Mouse (Mus musculus) testis, postnatal 10 days (tissue): ENCODE results near the gene Oas1g.
A peak's percentile ranks its signal among the peaks of the same experiment; 100 is the strongest.
"Not testable (repeated sequence)": the region's sequence is repeated elsewhere in the genome, so short reads cannot be mapped to it uniquely, and the experiment has no call there.

ENCODE experiments used
- DNase-seq: peaks from one replicate; pipeline ENCODE4 v3.0.0; 2021; ENCODE audit warnings: low spot score

The Oas1g gene

DNA sequence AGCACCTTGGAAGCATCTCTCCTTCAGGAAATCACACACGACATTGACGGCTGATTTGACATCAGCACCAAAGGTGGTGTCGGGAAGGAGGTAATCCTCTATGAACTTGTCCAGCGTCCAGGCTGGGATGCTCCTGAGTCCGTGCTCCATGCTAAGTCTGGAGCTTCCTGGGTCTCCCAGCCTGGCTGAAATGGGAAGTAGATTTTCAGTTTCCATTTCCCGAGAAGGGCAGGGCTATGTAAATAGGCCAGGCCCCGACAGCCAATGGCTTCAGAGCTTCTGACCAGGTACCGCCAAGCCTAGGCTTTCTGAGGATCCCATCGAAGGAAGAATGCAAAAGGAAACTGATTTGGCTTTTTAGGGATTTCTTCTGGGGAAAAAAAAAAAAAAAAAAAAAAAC lies at the start of gene Oas1g:
TSS of gene Oas1g (minus strand) at position 201 of the 400 bp plus-strand sequence.
- DNase-seq = not testable (repeated sequence)

DNA sequence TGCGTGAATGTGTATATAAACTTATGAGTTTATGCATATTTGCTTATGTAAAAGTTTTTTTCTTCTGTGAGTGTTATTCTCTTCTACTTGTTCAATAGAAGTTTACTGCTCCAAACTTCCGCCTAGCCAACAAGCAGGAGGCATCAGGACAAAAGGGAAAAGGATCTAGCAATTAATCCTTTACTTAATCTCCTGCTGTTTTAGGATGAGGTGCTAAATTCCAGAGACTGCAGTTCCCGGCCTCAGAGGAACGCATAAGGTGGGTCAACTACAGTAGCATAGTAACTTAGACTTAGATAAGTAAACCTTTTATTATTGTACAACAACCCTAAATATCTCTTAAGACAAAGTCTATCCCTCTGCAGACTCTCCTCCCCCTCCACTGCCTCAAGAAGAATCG lies 46.6 kb upstream of the Oas1g start:
- no peak for DNase-seq

DNA sequence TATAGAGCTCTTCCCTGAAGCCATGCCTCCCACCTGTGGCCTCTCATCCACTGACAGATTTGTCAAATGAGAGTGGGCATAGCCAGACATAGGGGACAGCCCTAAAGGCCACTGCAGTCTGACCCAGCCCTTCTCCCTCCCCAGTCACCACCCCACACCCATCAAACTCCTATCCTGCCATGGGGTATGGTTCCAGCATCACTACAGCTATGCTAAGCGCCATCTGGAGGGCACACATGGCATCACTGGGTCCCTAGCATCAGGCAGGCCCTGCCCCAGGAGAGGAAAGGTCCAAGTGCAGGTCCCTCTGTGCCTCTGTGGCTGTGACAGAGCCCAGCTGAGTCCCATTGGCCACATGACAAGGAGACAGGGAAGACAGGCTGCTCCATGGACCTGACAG lies 39.6 kb upstream of the Oas1g start:
- DNase-seq = peak; percentile 41

DNA sequence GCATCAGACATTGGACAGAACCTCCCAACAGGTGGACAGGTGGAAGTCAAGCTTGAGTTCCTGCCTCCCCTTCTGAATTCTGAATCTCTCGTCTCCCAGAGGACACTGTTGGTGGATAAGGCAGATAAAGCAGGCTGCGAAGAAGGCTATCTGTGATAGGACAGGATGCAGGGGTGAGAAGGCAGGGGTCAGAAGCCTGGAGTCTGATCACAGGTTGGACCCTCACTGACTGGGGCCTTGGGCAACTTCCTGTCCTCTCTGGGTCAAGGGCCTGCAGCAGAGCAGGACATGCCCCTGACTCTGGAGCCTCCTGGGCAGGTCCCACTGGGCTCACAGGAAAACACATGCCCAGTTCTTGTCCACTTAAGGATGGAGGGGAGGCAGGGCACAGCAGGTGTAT lies 38.9 kb upstream of the Oas1g start:
- not testable (repeated sequence) for DNase-seq

DNA sequence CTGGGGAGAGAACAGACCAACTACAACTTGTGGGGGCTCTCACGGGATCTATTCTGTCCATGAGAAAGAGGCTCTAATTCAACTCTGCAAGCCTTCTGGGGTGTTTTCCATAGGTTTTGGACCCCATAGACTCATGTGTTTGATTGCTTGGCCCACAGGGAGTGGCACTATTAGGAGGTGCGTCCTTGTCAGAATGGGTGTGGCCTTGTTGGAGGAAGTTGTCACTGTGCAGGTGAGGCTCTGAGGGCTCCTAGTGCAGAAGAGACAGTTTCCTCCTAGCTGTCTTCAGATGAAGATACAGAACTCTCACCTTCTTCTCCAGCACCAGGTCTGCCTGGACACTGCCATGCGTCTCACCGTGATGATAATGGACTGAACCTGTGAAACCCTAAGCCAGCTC lies 37.1 kb upstream of the Oas1g start:
- DNase-seq = peak; percentile 12

DNA sequence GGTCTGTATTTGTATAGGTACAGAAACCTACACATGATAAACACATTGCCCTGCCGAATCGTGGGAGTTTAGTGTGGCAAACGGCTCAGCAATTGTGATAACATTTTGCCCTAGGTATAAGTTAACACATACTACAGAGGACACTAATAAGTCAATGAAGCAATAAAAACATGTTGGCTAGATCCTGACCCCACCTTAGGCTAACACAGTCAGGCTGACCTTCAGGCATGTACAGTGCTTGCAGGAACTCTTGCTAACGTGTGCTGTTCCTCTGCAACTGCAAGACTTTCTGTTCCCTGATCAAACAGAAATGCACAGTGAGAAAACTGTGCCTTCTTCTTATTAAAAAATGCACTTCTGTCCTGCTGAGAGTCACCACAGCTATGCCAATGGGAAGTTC lies 36.6 kb upstream of the Oas1g start:
- DNase-seq = no peak

DNA sequence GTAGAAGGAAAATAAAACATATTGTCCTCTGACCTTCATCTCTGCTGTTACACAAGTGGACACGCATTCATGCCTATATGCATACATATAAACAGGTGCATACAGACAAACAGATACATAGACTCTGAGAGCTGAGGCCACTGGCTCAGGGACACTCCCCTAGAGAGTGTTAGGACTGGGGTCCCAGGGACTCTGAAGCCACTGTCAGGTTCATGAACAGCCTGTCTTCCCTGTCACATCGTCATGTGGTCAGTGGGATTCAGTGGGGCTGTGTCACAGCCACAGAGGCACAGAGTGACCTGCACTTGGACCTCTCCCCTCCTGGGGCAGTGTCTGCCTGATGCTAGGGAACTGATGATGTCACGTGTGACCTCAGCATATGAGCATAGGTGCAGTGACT lies 32.9 kb upstream of the Oas1g start:
- DNase-seq = peak; percentile 16

DNA sequence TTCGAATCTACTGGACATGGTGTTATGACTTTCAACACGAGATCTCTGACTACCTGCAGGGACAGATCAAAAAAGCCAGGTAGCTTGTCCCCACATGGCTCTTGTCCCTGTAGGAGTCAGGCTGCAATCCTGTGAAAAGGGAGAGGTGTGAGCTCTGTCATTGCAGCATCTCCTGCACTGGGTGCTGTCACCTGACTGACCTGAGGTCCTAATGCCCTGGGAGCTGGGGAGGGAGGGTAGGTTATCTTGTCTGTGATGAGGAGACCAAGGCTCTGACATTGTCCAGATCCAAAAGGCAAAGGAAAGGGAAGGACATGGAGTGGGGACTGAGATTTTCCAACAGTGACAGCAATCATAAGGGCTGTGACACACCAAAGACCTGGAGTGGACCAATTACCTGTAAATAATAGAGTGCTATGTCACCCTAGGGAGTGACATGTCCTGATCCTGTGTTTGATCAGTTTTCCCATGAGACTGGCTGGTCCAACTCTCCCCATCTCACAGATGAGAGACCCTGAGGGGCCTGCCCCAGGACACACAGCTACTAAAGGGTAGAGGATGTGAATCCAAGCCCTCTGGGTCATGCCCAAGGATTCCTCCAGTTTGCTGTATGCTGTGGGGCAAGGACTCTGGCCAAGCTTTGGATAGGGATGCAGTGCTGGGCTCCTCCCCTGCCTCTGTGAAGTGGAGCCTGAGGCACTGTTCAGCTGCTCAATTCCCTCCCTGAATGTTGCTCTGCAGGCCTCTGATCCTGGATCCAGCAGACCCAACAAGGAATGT lies 31.9 kb upstream of the Oas1g start:
- DNase-seq = peak; percentile 26

DNA sequence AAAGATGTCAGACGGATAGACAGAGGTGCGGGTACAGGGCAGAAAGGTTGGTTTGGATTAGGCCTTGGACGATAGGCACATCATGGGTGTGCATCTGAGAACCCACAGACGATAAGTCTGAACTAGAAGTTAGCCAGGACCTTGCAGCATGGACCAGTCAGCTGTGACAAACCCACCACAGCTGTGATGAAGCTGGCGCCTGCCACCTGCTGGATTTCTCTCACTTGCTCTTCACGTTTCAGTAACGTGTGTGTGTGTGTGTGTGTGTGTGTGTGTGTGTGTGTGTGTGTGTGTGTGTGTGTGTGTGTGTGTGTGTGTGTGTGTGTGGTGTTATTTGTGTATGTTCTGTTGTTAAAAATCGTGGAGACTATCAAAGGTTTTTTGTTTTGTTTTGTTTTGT lies 26.8 kb upstream of the Oas1g start, which contains the start of gene Oas1d:
TSS of gene Oas1d (plus strand) at position 333 of the 400 bp plus-strand sequence.
- not testable (repeated sequence) for DNase-seq

DNA sequence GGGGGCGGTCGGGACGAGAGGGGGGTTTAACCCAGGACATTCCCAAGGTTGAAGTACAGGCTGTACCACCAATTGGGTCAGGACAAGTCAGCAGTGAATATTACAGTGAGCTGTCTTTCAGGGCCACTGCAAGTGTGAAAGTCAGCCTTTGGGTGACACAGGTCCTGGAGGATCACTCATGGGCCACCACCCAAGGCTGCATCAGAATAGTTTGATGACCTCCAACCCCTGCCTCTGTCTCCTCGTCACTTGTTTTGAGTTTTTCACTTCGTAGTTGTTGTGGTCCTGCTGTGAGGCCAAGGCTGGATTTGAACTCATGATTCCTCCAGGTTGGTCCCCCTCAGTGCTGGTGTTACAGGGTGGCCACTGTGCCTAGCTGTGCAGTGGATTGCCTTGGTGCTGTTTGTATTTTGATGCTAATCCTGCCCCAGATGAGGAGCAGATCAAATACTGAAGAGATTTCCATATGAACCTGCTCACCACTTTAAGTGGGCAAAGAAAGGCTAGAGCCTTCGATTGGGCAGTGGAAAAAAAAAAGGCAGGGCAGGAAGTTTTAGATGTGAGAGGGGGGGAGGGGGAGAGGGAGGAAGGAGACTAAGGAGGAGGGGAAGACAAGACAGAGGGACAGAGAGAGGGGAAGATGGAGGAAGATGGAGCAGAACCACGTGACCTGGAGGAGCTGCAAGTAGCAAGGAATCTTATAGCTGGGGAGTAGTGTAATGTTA lies 20.9 kb upstream of the Oas1g start:
- no peak for DNase-seq

DNA sequence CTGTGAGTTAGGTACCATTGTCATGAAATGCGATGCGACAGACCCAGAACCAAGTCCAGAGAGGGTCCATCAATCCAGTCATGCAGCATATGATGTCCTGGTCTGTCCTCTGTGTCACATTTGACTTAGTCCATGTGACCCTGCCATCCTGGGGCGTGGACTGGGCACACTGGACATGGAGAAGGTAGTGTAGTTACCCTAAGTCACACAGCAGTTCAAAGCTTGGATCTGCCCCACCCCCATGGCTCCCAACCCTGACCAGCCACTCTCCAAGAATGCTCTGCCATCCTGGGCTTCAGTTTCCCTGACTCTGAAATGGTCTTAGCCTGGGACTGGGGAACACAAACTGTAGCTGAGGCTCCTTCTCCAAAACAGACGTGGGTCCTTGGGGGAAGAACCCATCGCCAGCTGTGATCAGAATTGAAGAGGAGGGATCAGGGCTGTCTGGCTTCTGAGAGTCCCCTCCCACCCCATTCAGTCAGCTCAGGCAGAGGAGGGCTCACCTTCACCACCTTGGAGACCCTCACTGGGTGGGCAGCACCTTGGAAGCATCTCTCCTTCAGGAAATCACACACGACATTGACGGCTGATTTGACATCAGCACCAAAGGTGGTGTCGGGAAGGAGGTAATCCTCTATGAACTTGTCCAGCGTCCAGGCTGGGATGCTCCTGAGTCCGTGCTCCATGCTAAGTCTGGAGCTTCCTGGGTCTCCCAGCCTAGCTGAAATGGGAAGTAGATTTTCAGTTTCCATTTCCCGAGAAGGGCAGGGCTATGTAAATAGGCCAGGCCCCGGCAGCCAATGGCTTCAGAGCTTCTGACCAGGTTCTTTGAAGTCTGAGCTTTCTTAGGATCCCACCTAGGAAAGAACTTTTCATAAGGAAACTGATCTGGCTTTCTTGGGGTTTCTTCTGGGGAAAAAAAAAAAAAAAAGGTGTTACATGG lies 19.6 kb upstream of the Oas1g start, which contains the start of gene Oas1a:
TSS of gene Oas1a (minus strand) at position 731 of the 943 bp plus-strand sequence.
- DNase-seq = not testable (repeated sequence)

DNA sequence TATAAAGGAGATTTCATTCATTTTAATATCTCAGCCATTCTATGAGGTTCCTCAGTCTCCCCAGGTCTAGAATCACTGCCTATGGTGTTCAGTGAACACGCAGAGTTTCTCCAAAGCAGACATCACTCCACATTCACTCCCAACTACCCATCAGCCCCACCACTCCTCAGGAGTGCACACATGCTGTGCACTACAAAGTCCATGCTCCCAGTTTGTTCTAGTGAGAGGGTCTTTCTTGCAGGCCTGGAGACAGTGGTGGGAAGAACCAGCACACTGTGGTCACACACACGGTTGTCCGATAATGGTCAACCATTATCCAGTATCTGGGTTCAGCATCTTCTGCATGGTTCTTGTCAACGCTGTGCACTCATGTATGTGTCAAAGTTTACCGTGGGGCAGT lies 14.6 kb upstream of the Oas1g start:
- no peak for DNase-seq

DNA sequence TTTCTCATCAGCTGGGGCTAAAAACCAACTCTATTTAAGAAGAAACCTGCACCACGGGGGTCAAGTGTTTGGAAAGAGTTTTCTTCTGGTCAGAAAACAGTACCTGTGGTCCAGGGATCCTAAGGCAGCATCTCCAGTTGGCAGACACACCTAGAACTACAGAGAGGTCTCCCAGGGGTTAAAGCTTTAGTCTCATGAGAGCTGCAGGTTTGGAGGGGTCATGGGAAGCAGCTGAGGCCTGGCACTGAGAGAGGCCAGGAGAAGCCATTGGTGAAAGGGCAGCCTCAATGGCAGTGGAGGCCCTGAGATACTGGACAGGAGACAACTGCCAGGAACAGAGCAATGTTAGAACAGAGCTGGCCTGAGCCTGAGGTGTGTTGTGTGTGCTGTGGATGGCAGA lies 13.3 kb upstream of the Oas1g start:
- DNase-seq = no peak

DNA sequence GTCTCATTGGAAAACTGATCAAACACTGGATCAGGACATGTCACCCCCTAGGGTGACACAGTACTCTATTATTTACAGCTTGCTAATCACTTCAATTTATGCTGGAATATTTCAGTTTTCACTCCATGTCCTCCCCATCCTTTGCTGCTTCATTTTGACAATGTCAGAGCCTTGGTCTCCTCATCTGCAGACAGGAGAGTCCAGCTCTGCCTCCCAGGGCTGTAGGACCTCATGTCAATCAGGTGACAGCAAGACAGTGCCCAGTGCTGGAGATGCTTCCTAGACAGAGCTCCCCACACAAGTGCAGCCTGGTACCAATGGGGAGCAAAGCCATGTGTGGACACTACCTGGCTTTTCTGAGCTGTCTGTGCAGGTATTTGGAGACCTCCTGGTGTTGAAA lies 11.3 kb upstream of the Oas1g start:
- DNase-seq = no peak

DNA sequence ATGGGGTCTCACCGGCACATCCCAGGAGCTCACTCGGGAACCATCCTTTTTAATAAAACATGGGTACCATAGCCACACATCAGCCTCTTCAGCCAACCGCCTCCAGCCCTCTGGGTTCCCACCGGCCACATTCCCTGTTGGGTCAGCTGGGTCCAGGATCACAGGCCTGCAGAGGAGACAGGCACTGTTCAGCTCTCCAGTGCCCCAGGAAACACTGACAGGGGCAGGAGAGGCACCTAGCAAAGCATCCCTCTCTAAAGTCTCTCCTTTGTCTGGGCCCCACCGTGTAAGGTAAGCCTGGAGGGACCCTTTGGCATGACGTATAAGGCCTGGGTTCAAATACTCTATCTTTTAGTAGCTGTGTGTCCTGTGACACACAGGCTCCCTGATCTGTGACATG lies 10.9 kb upstream of the Oas1g start:
- no peak for DNase-seq

DNA sequence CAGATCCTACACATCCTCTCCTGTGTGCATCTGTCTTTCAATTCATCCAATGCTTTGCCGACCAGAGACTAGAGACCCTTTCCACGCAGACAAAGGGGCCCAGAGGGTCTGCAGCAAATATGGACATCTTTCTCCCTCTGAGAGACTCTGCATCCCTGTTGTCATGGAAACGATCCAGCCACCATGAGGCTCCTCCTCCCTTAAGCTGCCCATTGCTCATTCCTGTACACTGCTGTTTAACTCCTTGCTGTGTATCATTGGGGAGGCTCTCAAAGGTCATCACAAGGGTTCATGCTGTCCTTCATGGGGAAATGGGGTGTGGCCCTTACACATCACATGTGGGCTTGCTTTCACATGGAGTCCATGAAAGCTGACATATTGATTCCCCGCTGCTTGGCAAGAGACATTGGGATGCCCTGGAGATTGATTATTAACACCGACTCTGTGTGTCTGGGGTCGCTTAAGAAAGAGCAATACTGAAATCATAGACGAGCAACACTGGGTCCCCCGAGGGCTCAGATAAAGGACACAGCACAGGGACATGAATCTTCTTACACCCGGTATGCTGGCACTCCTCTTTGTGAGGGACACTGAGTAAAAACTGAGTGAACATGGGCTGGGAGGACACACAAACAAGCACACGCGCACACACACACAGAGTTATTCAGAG lies 8.0 kb upstream of the Oas1g start:
- no peak for DNase-seq

DNA sequence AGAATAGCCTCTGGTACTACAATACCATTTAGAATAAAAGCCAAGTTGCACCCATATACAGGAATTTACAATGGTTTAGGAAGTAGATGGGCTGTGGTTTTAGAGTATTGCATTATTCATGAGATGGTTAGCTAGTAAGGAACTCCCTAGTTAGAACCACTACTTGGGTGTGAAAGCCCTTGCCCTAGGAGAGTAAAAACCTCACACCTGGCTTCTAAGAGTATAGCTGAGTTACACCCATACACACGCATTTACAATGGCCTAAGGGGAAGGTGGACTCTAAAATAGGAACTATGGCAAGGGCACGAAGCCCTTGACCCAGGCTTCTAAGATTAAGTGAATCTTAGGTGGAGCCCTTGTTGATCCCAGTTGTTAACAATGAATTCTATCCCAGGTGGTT lies 7.3 kb upstream of the Oas1g start:
- not testable (repeated sequence) for DNase-seq

DNA sequence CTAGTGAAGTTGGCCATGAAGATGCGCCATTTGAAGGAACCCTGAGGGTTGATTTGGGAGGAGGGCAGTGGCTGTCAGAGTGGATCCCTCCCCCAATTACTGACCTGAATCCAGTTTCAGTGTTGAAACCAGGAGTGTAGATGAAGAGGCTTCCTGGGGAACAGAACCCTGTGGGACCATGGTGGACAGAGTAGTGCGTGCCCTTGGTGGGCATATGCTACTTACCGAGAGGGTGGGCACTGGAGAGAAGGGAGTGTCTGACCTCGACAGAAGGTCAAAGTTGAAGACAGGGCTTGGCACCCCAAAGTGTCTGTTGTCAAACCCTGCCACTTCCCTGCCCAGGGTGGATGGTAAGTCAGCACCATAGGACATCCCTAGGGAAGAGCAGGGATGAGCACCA lies 6.5 kb upstream of the Oas1g start:
- DNase-seq = not testable (repeated sequence)

DNA sequence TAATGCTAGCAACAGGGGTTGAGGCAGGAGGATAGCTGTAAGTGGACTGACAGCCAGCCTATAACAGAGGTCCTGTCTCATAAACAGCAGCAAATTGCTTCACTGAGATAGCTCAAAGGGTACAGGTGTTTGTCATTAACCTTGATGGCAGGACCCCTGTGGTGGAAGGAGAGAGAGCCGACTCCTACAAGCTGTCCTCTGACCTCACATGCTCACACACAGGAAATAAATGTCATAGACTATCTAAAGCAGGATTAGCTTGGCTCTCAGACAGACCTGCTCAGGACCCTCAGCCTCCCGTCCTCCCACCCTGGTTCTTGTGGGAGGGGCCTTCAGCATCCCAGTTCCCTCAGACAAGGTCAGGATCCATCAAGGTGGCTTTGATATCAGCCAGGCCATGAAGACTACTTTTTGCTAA lies 4.8 kb upstream of the Oas1g start:
- no peak for DNase-seq

DNA sequence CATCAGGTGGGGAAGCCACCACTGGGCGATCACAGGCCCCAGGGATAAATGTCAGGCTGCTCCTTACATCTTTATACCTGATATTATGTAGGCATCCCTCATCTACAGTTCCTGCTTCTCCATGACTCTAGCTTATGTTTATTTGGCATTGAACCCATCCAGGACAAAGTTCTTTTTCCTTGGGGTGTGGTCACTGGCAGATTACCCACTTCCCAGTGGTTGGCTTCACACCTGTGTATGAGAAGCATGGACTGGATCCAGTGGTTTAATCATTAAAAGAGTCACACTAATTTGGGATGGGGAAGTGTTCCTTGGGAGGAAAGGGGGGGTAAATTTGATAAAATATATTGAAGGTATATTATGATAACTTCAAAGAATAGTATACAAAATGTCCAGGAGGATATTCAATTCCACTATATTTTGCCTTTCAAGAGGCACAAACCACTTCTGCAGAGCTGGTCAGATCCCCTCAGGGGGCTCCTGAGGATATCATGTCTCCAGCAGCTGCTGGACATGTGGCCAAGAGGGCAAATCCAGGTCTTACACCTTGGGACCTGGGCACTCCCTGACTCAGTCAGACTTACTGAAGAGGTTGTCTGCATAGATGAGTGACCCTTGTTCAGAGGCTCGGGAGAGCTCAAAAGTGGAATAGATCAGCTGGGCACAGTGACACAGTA lies 4.3 kb upstream of the Oas1g start:
- not testable (repeated sequence) for DNase-seq

DNA sequence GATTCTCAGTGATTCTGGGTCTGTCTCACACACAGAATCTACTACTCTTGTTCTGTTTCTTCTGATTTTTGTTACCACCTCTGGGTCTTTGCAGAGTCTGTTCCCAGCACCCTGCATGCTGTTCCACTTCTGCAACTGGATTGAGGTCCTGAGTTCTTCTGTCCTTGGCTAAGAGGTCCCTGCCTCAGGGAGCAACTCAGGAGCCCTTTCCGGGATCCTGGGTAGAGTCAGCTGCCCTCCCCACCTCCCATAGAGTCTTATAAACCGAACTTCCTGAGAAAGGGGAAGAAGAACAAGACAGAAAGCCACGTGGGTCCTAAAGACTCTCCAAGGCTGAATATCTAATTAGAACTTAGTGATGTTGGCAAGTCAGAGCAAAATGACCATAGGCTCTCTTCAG lies 3.6 kb upstream of the Oas1g start:
- no peak for DNase-seq
